Mouse (Mus musculus): ENCODE measurements around the gene Pcbd1.

Pcbd1 gene

GRCm38 (mm10) chr10:61089170-61090142 lies at the start of gene Pcbd1:
Gene Pcbd1, plus strand, starts transcription at chr10:61089331.
- DNase-seq (ENCODE audit: low spot score in 2 of 2): no peak

GRCm38 (mm10) chr10:61039657-61040056 lies 49.5 kb upstream of the Pcbd1 start:
- no peak for DNase-seq (ENCODE audit: low spot score in 2 of 2)

GRCm38 (mm10) chr10:61045081-61045480 lies 44.0 kb upstream of the Pcbd1 start:
- no peak for DNase-seq (ENCODE audit: low spot score in 2 of 2)

GRCm38 (mm10) chr10:61051993-61052613 lies 37.0 kb upstream of the Pcbd1 start:
- peak in 1 of 2 experiments; percentile 62 for DNase-seq (ENCODE audit: low spot score in 2 of 2)

- DNase-seq (ENCODE audit: low spot score in 2 of 2): no peak
These were observed 32.5 kb upstream of the Pcbd1 start for GRCm38 (mm10) chr10:61056661-61057060.

GRCm38 (mm10) chr10:61059101-61059500 lies 30.0 kb upstream of the Pcbd1 start:
- no peak for DNase-seq (ENCODE audit: low spot score in 2 of 2)

GRCm38 (mm10) chr10:61059543-61060110 lies 29.5 kb upstream of the Pcbd1 start:
- no peak for DNase-seq (ENCODE audit: low spot score in 2 of 2)

- no peak for DNase-seq (ENCODE audit: low spot score in 2 of 2)
These were observed 25.8 kb upstream of the Pcbd1 start for GRCm38 (mm10) chr10:61063271-61063864.

- no peak for DNase-seq (ENCODE audit: low spot score in 2 of 2)
These were observed 24.5 kb upstream of the Pcbd1 start for GRCm38 (mm10) chr10:61064635-61065034.

GRCm38 (mm10) chr10:61065287-61066005 lies 23.7 kb upstream of the Pcbd1 start:
- DNase-seq (ENCODE audit: low spot score in 2 of 2): no peak

GRCm38 (mm10) chr10:61068436-61069192 lies 20.5 kb upstream of the Pcbd1 start:
- peak; percentile 52 to 53 for DNase-seq (ENCODE audit: low spot score in 2 of 2)

GRCm38 (mm10) chr10:61069248-61069647 lies 19.9 kb upstream of the Pcbd1 start:
- no peak for DNase-seq (ENCODE audit: low spot score in 2 of 2)

GRCm38 (mm10) chr10:61072324-61072723 lies 16.8 kb upstream of the Pcbd1 start:
- DNase-seq (ENCODE audit: low spot score in 2 of 2): peak; percentile 35 to 42

- no peak for DNase-seq (ENCODE audit: low spot score in 2 of 2)
These were observed 14.5 kb upstream of the Pcbd1 start for GRCm38 (mm10) chr10:61074643-61075042.

GRCm38 (mm10) chr10:61075607-61076006 lies 13.5 kb upstream of the Pcbd1 start:
- no peak for DNase-seq (ENCODE audit: low spot score in 2 of 2)

GRCm38 (mm10) chr10:61080227-61080930 lies 8.8 kb upstream of the Pcbd1 start:
- DNase-seq (ENCODE audit: low spot score in 2 of 2): peak; percentile 62 to 64

- no peak for DNase-seq (ENCODE audit: low spot score in 2 of 2)
These were observed 8.2 kb upstream of the Pcbd1 start for GRCm38 (mm10) chr10:61080931-61081255.

GRCm38 (mm10) chr10:61085364-61085763 lies 3.8 kb upstream of the Pcbd1 start:
- DNase-seq (ENCODE audit: low spot score in 2 of 2): no peak

GRCm38 (mm10) chr10:61086502-61086901 lies 2.6 kb upstream of the Pcbd1 start:
- no peak for DNase-seq (ENCODE audit: low spot score in 2 of 2)

- no peak for DNase-seq (ENCODE audit: low spot score in 2 of 2)
These were observed 663 bp upstream of the Pcbd1 start for GRCm38 (mm10) chr10:61088468-61088867.

Data from frontal cortex, postnatal 10 days (tissue).